Mouse (Mus musculus) stomach, embryonic 15.5 days (tissue): Measurements from ENCODE around the gene Tle6. TPM values are rescaled to one million over a fixed set of nuclear protein-coding genes. Genes with fewer than 3 reads are reported as not detected.
"Not testable (repeated sequence)": the region's sequence is repeated elsewhere in the genome, so short reads cannot be mapped to it uniquely, and the experiment has no call there.

Source experiments
- ATAC-seq: fragments of 200-750 bp; cut with Nextera tagmentation; 2 replicates; pipeline ENCODE4 v1.8.0; 2017; ENCODE audit warnings: low read depth, moderate number of reproducible peaks, moderate TSS enrichment; ENCODE audit not compliant: insufficient read depth, low FRiP score
- H3K27ac ChIP-seq: fragments of 300-500 bp; sonication (generic); 2 replicates; pipeline ENCODE4 v1.5.1; 2015; ENCODE audit warnings: mild to moderate bottlenecking, inconsistent platforms
- H3K27me3 ChIP-seq: fragments of 300-500 bp; sonication (generic); replicated peaks from 2 replicates; pipeline ENCODE4 v1.6.1; 2015; ENCODE audit warnings: inconsistent platforms
- H3K36me3 ChIP-seq: fragments of 300-500 bp; sonication (generic); 2 replicates; pipeline ENCODE4 v1.6.1; 2015; ENCODE audit warnings: inconsistent platforms
- H3K4me1 ChIP-seq: fragments of 300-500 bp; sonication (generic); 2 replicates; pipeline ENCODE4 v1.6.1; 2015; ENCODE audit warnings: inconsistent platforms
- H3K4me2 ChIP-seq: fragments of 300-500 bp; sonication (generic); 2 replicates; pipeline ENCODE4 v1.6.1; 2015; ENCODE audit warnings: mild to moderate bottlenecking, inconsistent platforms
- H3K4me3 ChIP-seq: fragments of 300-500 bp; sonication (generic); replicated peaks from 2 replicates; pipeline ENCODE4 v1.5.1; 2015; ENCODE audit warnings: inconsistent platforms
- H3K9ac ChIP-seq: fragments of 300-500 bp; sonication (generic); 2 replicates; pipeline ENCODE4 v1.6.1; 2015; ENCODE audit warnings: inconsistent platforms
- H3K9me3 ChIP-seq: fragments of 300-500 bp; sonication (generic); 2 replicates; pipeline ENCODE4 v1.6.1; 2016; ENCODE audit warnings: inconsistent platforms
- WGBS: fragments of 180-500 bp; shearing (Covaris S2); methylation state at CpG from one replicate; pipeline ENCODE4 v1.1.7; 2015; 5-methylcytosine and 5-hydroxymethylcytosine counted together
- polyA plus RNA-seq: library from polyadenylated mRNA; unstranded; fragments of >200 nt; fragmentation: Nextera tagmentation; extraction: Ambion mirVana; gene quantifications from 2 replicates; pipeline ENCODE4 v1.2.1, GENCODE M21; 2015

Gene Tle6
- polyA plus RNA-seq, 1 experiment from 2014 or later = 31.2 TPM

DNA sequence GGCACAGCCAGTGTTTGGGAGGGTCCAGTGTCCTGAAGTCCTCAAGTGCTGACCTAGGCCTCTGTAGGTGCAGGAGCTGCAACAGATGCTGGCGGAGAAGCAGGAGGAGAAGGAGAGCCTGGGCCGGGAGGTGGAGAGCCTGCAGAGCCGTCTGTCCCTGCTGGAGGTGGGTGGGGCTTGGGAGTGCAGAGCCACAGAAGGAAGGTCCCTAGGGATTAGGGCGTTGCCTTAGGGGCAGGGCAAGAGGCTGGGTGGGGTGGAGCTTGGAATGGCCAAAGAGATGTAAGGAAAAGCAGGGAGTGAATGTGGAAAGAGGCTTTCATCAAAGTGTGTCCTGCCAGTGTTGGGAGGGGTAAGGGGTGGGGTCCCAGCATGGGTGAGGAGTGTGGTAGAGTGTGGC is 40.0 kb upstream of the Tle6 start:
- not testable (repeated sequence) for H3K9me3 ChIP-seq, ATAC-seq, H3K4me3 ChIP-seq, H3K4me2 ChIP-seq, H3K27me3 ChIP-seq, H3K36me3 ChIP-seq, H3K27ac ChIP-seq, H3K9ac ChIP-seq
- WGBS = 50% methylated on average over 4 of the region's 4 CpGs
- H3K4me1 ChIP-seq = peaks cover 12% of the 10 kb centered on the region

DNA sequence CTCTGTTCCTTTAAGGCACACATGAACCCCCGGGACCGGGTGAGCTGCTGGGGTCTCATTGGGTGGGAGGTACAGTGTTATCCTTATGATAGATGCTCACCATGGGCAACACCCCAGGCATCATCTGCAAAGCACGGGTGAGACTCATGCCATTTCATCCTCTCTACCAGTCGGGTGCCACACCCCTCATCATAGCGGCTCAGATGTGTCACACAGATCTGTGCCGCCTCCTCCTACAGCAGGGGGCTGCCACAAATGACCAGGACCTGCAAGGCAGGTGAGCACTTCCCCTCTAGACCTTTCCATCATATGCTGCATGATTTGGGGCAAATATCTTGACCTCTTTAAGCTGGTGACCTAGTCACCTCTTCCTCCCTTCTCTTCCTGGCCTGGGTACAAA is 37.2 kb upstream of the Tle6 start:
- Histone ChIP-seq H3K27me3 (no peaks in the 10 kb centered on the region), H3K36me3 (no peaks in the 10 kb centered on the region), H3K4me2 (no peak overlapping the region), H3K9ac (no peak overlapping the region), H3K4me1 (peaks cover 19% of the 10 kb centered on the region), H3K9me3 (no peaks in the 10 kb centered on the region), H3K27ac (no peak overlapping the region), H3K4me3 (no peak overlapping the region)
- WGBS = 81% methylated on average over 6 of the region's 6 CpGs
- no peak for ATAC-seq

GRCm38 (mm10) chr10:81636338-81636737 is 35.5 kb upstream of the Tle6 start:
- H3K36me3 ChIP-seq = no peaks in the 10 kb centered on the region
- no peak overlapping the region for H3K4me2 ChIP-seq
- no peak overlapping the region for H3K27ac ChIP-seq

GRCm38 (mm10) chr10:81633253-81634099 is 32.6 kb upstream of the Tle6 start:
- H3K4me3 ChIP-seq = peak overlapping the region; percentile 47
- no peaks in the 10 kb centered on the region for H3K27me3 ChIP-seq
- peak; percentile 93 for ATAC-seq
- H3K4me2 ChIP-seq = peak overlapping the region; percentile 79
- H3K27ac ChIP-seq = peak overlapping the region; percentile 77
- no peaks in the 10 kb centered on the region for H3K9me3 ChIP-seq
- 4% methylated on average over 37 of the region's 37 CpGs for WGBS
- H3K4me1 ChIP-seq = peaks cover 7% of the 10 kb centered on the region; the same call in 1 of the 2 replicates
- H3K36me3 ChIP-seq = no peaks in the 10 kb centered on the region
- H3K9ac ChIP-seq = peak overlapping the region; percentile 19

More at GRCm38 (mm10) chr10:81636338-81636737, 35.5 kb upstream of the Tle6 start:
- H3K27me3 ChIP-seq = no peaks in the 10 kb centered on the region
- H3K4me3 ChIP-seq = no peak overlapping the region
- no peaks in the 10 kb centered on the region for H3K9me3 ChIP-seq
- no peak for ATAC-seq
- H3K4me1 ChIP-seq = peaks cover 6% of the 10 kb centered on the region; the same call in 1 of the 2 replicates
- 17% methylated on average over 8 of the region's 8 CpGs for WGBS
- no peak overlapping the region for H3K9ac ChIP-seq

DNA sequence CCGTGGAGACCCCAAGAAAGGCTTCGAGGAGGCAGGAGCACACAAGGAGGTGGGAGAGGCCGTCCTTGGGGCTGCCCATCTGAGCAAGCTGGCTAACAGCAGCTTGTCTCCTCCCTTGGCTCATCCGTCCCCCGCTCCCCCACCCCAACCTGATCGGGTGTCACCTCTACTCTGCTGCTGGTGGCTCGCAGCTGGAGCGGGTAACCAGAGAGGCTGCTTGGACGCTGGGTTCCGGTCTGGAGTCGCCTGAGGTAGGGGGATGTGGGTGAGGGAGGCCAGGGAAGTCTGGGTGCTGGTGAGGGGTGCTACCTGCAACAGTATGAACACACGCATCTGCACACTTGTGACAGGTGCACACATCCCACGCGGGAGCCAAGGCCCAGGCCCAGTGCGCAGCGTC is 27.5 kb upstream of the Tle6 start, which contains the start of gene Ankrd24:
Gene Ankrd24, plus strand, starts transcription at position 151 of the 400 bp plus-strand sequence.
- no peaks in the 10 kb centered on the region for H3K27me3 ChIP-seq
- H3K36me3 ChIP-seq = no peaks in the 10 kb centered on the region; the same call in 1 of the 2 replicates
- no peaks in the 10 kb centered on the region for H3K9me3 ChIP-seq
- peak within 1 kb of the TSS; percentile 66 for H3K4me3 ChIP-seq
- peak within 1 kb of the TSS; percentile 90 for H3K27ac ChIP-seq
- peak within 1 kb of the TSS; percentile 62 for H3K9ac ChIP-seq
- ATAC-seq = no peak
- WGBS = 74% methylated on average over 16 of the region's 16 CpGs
- peak within 1 kb of the TSS; percentile 83 for H3K4me2 ChIP-seq
- peaks cover 17% of the 10 kb centered on the region for H3K4me1 ChIP-seq

- H3K27me3 ChIP-seq = no peaks in the 10 kb centered on the region
- 45% methylated on average over 7 of the region's 7 CpGs for WGBS
- peak overlapping the region; percentile 90 for H3K27ac ChIP-seq
- no peak; the same call in 1 of the 2 replicates for ATAC-seq
- H3K9ac ChIP-seq = peak overlapping the region; percentile 62; the same call in 1 of the 2 replicates
- peak overlapping the region; percentile 66 for H3K4me3 ChIP-seq
- peaks cover 17% of the 10 kb centered on the region for H3K4me1 ChIP-seq
- H3K4me2 ChIP-seq = peak overlapping the region; percentile 83
- no peaks in the 10 kb centered on the region for H3K9me3 ChIP-seq
- H3K36me3 ChIP-seq = no peaks in the 10 kb centered on the region; the same call in 1 of the 2 replicates
Observed at GRCm38 (mm10) chr10:81627836-81628220, 27.0 kb upstream of the Tle6 start.

GRCm38 (mm10) chr10:81626994-81627835 is 26.3 kb upstream of the Tle6 start, which contains the start of gene Sirt6:
TSS of gene Sirt6 (minus strand) at chr10:81627797.
- Histone ChIP-seq H3K36me3 (peaks cover 6% of the 10 kb centered on the region), H3K4me2 (peak within 1 kb of the TSS; percentile 83), H3K4me1 (peaks cover 17% of the 10 kb centered on the region), H3K9ac (peak within 1 kb of the TSS; percentile 62), H3K27me3 (no peaks in the 10 kb centered on the region), H3K4me3 (peak within 1 kb of the TSS; percentile 66), H3K27ac (peak within 1 kb of the TSS; percentile 90), H3K9me3 (no peaks in the 10 kb centered on the region)
- peak; percentile 90 for ATAC-seq
- WGBS = 4% methylated on average over 40 of the region's 40 CpGs

DNA sequence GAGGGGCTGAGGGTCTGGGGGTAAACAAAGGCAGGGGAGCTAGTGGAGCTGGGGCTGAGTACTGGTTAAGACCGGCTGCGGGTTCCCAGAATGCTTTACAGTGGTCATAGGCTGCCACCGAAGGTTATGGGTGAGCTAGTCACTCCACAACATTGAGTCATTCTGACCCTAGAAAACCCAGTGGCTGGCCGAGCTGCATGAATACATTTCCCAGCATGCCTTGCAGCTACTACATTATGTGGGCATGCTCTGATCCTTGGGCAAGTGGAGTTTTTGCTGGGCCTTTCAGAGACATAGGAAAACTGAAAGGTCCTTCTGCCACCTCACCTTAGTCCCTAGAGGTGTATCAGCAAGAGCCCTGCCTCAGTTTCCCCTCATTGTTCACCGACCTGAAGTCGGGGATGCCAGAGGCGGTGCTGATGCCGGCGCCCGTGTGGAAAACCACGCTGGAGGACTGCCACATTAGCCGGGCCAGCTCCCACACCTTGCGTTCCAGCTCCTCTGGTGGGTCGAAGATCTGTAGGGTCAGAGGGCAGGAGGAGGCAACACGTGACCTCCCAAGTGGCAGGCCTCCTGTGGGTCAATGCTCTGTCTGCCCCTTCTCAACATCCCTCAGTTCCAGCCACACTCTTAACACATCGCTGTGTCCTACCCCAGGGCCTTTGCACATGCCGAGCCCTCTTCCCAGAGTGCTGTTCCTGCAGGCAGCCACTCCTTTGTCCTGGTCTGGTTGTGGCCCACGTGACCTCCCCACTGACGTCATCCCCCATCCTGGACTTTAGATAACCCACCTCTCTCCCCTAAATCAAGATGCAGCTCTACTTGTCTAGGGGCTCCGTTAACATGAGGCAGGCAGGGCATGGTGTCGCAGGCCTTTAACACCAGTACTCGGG is 25.5 kb upstream of the Tle6 start:
- ATAC-seq = no peak
- Histone ChIP-seq H3K27ac (peak overlapping the region; percentile 90; the same call in 1 of the 2 replicates), H3K9ac (peak overlapping the region; percentile 62; the same call in 1 of the 2 replicates), H3K27me3 (no peaks in the 10 kb centered on the region), H3K9me3 (no peaks in the 10 kb centered on the region), H3K36me3 (peaks cover 6% of the 10 kb centered on the region), H3K4me1 (peaks cover 17% of the 10 kb centered on the region), H3K4me2 (peak overlapping the region; percentile 83), H3K4me3 (peak overlapping the region; percentile 66)
- WGBS = 84% methylated on average over 22 of the region's 22 CpGs

GRCm38 (mm10) chr10:81623441-81623840 is 22.6 kb upstream of the Tle6 start:
- no peaks in the 10 kb centered on the region for H3K9me3 ChIP-seq
- no peak overlapping the region for H3K4me2 ChIP-seq
- H3K27ac ChIP-seq = peak overlapping the region; percentile 17; the same call in 1 of the 2 replicates
- no peak overlapping the region for H3K4me3 ChIP-seq
- peaks cover 16% of the 10 kb centered on the region for H3K4me1 ChIP-seq
- H3K9ac ChIP-seq = no peak overlapping the region
- ATAC-seq = no peak
- peaks cover 6% of the 10 kb centered on the region for H3K36me3 ChIP-seq
- H3K27me3 ChIP-seq = no peaks in the 10 kb centered on the region
- WGBS = 55% methylated on average over 8 of the region's 8 CpGs

DNA sequence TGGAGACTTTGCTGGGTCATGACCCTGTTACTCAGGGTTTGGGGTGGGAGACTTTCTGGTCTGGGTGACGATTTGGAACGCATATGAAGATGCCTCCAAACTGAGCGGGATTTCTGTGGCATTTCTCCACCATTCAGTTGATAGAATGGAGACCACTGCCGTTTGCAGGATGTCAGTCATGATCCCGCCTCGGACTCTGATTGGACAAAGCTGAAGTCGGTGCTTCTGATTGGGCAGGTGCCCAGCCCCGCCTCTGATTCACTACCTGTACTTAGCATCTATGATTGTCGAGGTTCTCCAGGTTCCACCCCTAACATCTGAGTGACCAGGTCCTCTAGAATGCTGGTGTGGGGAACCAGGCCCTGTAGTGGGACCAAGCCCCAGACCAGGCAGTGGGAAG is 19.9 kb upstream of the Tle6 start:
- Histone ChIP-seq H3K27me3 (no peaks in the 10 kb centered on the region), H3K9ac (no peak overlapping the region), H3K36me3 (peaks cover 6% of the 10 kb centered on the region), H3K4me3 (no peak overlapping the region), H3K4me1 (no peaks in the 10 kb centered on the region), H3K9me3 (no peaks in the 10 kb centered on the region), H3K27ac (no peak overlapping the region), H3K4me2 (no peak overlapping the region)
- 56% methylated on average over 9 of the region's 9 CpGs for WGBS
- ATAC-seq = no peak

DNA sequence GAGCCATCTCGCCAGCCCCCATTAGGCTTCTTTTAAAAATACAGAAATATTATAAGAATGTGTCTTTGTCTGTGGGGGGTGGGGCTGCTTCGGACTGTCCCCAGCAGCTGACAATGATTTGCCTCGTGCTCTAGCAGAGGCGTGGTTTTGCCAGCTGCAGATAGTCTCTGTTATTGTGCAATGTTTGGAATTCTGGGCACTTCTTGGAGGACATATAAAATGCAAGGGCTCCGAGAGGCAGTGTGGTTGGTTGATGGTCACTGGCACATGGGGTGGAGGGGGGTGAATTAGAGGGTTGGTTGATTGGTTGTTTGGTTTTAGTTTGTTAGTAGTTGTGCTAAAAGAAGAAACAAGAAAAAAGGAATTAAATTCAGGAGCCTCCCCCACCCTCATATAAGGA is 19.1 kb upstream of the Tle6 start:
- H3K4me2 ChIP-seq = no peak overlapping the region
- H3K27me3 ChIP-seq = no peaks in the 10 kb centered on the region
- no peaks in the 10 kb centered on the region for H3K4me1 ChIP-seq
- H3K27ac ChIP-seq = no peak overlapping the region
- 76% methylated on average over 5 of the region's 5 CpGs for WGBS
- H3K4me3 ChIP-seq = no peak overlapping the region
- H3K9ac ChIP-seq = no peak overlapping the region
- no peaks in the 10 kb centered on the region for H3K9me3 ChIP-seq
- no peak for ATAC-seq
- peaks cover 6% of the 10 kb centered on the region for H3K36me3 ChIP-seq
